Mouse (Mus musculus) embryonic fibroblast, embryonic 13.5 days (primary cell): ENCODE measurements at regions not wholly inside any gene's neighbourhood (a gene's known extent, or its start where the extent isn't known, plus 50 kb on each side); places are given as distances from the start of the nearest gene placed in this dataset.

Experiments
- H3K27ac ChIP-seq: 2 replicates; pipeline ENCODE4 v1.5.1; 2012; ENCODE audit warnings: low read length, control low read depth, inconsistent platforms; ENCODE audit not compliant: insufficient read depth
- H3K4me1 ChIP-seq: 2 replicates; pipeline ENCODE4 v1.6.1; 2011; ENCODE audit warnings: low read length; ENCODE audit not compliant: control insufficient read depth, insufficient read depth
- H3K4me3 ChIP-seq: 2 replicates; pipeline ENCODE4 v1.5.1; 2011; ENCODE audit warnings: mild to moderate bottlenecking, control low read depth, low read length; ENCODE audit not compliant: insufficient read depth
- CTCF ChIP-seq: IDR thresholded peaks from 2 replicates; pipeline ENCODE4 v1.5.1; 2011; ENCODE audit warnings: mild to moderate bottlenecking, control low read depth, low read length, moderate library complexity, borderline replicate concordance; ENCODE audit not compliant: insufficient read depth
- POLR2A ChIP-seq: IDR thresholded peaks from 2 replicates; pipeline ENCODE4 v1.6.1; 2011; ENCODE audit warnings: low read depth, mild to moderate bottlenecking, control low read depth, low read length, moderate library complexity

DNA sequence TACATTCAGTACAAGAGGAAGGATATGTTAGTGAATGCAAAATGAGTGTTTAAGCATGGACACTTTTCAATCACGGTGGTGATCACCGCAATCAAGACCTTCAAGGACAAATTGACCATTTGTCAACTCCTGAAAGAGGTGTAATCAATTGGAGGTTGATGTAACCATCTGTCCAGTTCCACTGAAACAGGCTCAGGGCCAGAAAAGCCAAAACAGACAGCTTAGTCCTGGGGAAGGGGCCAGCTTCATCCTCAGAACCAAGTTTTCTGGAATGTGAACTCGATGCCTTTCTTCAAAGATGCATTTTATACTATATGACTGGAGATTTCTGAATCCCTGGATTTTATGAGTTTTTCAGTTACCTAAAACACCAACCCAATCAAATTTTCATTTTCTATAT is 81.1 kb upstream of the Adgrl3 start:
- no peak overlapping the region for H3K4me3 ChIP-seq
- no peak overlapping the region for H3K27ac ChIP-seq
- no peak for TF ChIP-seq POLR2A
- TF ChIP-seq CTCF: no peak
- H3K4me1 ChIP-seq: no peaks in the 10 kb centered on the region

DNA sequence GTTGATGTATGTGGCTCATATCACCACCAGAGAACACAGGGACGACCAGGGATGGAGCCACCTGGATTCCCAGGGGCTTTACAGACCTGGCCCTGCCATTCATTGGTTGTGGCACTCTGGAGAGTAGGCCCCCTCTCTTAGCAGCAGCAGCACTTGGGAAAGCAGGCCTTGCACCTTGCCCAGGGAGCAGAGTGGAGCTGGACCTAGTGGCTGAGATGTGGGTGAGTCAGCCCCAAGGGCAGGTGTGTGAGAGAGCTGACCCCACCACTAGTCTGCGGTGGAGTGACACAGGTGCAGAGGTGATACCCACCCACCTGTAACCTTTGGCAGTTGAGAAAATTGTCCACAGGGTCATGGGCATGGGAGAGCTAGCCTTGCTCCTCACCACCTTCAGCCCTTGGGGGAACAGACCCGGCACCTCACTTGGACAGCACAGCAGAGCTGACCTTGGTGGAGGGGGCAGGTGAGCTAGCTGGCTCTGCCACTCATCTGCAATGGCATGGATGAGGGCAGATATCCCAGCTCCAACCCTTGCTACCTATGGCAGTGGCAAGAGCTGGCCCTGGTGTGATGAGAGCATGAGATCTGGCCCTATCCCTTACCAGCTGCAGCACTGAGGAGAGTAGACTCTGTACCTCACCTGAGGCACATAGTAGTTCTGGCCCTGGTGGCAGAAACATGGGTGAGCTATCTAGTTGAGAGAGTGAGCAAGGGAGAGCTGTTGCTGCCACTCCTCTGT is 67.9 kb upstream of the Adgrl3 start:
- H3K27ac ChIP-seq: no peak overlapping the region
- no peak for TF ChIP-seq CTCF
- no peak for TF ChIP-seq POLR2A
- H3K4me1 ChIP-seq: no peaks in the 10 kb centered on the region
- no peak overlapping the region for H3K4me3 ChIP-seq

DNA sequence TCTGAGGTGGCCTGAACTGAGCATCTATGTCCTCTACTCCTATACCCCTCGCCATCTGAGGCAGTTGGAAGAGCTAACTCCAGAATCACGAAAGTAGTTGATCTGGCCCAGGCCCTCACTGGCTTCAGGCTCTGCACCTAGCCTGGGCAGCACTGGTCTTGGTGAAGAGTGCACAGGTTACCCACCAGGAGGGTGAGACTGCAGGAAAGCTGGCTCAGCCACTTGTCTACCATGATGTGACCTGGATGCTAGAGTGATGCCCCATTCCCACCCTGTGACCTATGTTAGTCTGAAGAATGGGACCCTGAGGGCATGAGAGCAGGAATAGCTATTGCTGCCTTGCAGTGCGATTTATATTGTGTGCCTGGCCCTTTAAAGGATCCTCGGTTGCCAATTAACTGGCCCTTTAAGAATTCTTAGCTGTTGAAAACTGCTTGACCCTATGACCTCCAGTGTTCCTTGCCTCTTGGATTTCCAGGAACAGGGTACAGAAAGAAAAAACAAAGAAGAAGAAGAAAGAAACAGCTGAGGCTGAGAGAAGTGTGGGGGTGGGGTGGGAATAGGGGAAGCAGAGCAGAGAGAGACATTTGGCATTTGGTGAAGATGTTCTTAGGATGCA is 67.2 kb upstream of the Adgrl3 start:
- Histone ChIP-seq H3K4me3 (no peak overlapping the region), H3K4me1 (no peaks in the 10 kb centered on the region), H3K27ac (no peak overlapping the region)
- TF ChIP-seq POLR2A (no peak), CTCF (no peak)
